Mouse (Mus musculus) embryo, embryonic 9.5 days (tissue): ENCODE results near the gene Alyref.

Experiments used
- DNase-seq: peaks from one replicate; pipeline ENCODE4 v3.0.0-alpha.2; 2017; ENCODE audit errors: extremely low spot score

Alyref gene

DNA sequence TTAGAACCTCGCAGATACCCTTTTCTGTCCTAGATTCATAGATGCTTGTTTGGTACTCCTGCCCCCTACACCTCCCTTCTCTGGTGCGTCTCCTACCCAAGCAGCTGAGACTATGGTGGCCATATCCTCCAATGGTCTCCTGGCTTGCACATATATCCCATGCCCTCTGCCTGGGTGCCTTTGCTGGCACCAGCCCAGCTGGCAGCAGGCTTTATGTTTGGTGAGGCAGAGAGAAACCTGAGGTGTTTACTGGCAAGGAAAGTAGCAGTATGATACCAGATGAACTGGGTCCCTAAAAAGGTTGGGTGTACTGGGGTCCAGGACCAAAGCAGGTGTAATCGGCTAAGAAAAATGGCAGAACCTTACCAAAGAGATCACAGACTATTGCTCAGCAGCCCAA, 52.2 kb downstream of the Alyref start:
- no peak for DNase-seq

DNA sequence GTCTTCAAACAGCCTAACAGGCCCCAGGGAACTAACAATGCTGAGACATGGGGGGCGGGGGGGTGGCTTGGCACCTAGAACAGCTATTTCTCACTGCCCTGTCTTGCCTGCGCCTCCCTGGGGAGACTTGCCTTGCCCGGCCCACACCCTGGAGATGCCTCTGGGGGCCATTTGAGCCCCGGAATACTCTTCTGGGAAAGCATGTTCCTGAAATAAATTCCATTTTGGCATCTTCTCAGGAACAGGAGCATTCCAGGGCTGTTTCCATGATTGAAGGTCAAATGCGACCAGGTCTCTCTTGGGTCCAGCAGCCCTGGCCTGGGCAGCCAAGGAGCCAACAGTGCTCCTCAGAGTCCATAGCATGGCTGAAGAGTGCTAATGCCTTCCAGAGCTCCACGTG, 55.8 kb downstream of the Alyref start:
- no peak for DNase-seq
